Mouse (Mus musculus): ENCODE measurements around the gene Fam160b1. TPM values are rescaled to one million over a fixed set of nuclear protein-coding genes. Genes with fewer than 3 reads are reported as not detected.
A peak's percentile ranks its signal among the peaks of the same experiment; 100 is the strongest.

Fam160b1 gene
- total RNA-seq, 2 experiments from 2014 or later: 18.6 to 19.4 TPM

DNA sequence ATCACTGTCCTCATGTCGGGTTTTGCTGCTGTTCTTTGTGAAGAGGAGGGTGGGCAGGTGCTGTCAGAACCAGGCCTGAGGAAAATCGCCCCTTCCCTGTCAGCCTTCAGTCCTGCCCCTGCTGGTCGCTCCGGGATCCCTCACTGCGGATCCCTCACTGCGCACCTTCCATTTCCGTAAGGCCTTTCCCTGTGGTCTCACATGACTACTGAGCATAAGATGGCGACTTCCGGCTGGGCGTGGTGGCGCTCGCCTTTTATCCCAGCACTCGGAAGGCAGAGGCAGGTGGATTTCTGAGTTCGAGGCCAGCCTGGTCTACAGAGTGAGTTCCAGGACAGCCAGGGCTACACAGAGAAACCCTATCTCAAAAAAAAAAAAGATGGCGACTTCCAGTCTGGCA is 64.8 kb downstream of the Fam160b1 start:
- DNase-seq: no peak

DNA sequence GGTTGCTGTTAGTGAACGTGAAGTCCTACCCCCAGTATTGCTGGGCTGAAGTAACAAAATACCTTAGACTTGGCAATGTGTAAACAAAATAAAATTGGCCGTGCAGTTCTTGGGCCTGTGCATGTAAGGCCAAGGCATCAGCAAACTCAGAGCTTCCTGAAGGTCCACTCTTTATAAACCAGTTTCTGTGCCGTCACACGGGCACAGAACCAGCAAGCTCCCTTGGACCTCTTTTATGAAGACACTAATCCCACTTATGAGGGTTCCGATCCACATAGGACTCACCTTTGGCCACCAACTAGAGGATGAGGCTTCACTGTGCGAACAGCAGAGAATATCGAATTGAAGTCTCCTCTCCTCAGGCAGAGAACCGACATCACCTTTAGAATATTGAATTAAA is 66.4 kb downstream of the Fam160b1 start:
- no peak for DNase-seq

DNA sequence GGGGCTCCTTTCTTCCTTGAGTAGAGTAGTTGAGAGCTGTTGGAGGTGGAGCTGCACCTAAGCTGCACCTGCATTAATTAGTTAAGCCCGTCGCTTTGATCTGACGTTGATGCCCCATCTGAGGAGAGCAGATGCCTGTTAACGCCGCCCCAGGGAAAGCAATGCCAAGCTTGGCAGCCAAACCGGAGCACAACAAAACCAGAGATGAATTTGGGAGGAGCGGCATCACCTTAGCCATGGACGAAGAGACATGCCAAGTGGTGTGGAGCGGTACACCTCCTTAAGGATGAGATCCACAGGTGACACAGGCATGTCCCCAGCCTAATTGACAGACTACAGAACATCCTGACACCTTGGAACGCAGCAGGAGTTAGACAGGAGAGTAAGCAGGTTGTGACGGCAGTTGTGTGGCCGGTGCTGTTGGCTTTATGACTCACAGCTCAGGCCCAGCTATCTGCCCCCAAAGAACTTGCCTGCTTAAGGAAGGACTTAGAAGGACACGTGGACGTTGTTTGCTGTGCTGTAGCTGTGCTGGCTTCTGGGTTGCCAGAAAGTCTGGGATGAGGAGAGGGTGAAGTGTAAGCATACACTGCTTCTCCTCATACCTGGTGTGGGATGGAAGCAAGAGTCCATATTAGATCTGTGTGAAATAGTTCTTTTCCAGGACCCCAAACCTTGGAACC is 67.4 kb downstream of the Fam160b1 start:
- DNase-seq: no peak

DNA sequence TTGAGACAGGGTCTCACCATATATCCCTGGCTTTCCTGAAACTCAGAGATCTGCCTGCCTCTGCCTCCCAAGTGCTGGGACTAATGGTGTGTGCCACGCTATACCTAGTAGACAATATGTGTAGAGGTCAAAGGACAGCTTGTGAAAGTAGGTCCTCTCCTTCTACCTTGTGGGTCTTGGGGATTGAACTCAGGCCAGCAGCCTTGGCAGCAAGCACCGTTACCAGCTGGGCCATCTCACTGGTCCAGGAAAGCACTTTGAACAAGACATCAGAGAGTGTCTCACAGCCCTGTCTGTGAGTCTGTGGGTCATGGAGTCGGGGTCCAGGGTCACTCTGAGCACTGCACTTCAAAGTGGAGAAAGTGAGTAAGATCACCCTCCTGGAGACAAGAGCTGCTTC is 68.2 kb downstream of the Fam160b1 start:
- no peak for DNase-seq

GRCm38 (mm10) chr19:57429926-57430325 is 69.4 kb downstream of the Fam160b1 start:
- no peak for DNase-seq

DNA sequence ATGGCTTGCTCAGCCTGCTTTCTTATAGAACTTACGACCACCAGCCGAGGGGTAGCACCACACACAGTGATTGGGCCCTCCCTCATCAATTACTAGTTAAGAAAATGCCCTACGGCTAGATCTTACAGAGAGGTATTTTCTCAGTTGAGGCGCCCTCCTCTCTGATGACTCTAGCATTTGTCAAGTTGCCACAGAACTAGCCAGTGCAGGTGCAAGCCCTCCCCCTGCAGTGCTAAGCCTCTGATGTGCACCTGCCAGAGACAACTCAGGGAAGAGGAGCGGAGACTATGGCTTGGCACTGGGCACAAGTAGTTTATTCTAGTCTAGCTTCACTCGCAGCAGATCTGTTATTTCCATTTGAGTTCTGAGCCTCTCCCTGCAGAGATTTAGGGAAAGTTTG is 71.0 kb downstream of the Fam160b1 start:
- no peak for DNase-seq

- no peak for DNase-seq
Measured at GRCm38 (mm10) chr19:57434024-57434423, 73.5 kb downstream of the Fam160b1 start.

DNA sequence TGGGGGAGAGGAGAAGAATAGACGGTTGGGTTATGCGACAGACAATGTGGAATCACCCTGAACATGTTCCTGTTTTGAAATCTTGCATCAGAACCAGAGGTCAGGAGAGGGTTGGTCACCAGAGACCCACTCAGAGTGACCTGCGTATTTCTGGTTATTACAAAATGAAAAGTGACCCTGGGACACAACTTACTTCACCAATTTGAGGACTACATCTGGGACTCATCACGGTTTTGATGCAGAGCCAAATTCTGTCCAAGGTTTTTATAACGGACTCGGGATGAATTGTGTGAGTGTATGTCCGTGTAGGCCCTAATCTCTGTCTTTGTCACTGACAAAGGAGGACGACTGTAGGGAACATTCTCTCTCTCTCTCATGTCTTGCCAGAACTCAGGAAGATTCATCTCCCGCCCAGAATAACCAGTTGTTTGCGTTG is 76.1 kb downstream of the Fam160b1 start:
- peak; percentile 44 for DNase-seq

DNA sequence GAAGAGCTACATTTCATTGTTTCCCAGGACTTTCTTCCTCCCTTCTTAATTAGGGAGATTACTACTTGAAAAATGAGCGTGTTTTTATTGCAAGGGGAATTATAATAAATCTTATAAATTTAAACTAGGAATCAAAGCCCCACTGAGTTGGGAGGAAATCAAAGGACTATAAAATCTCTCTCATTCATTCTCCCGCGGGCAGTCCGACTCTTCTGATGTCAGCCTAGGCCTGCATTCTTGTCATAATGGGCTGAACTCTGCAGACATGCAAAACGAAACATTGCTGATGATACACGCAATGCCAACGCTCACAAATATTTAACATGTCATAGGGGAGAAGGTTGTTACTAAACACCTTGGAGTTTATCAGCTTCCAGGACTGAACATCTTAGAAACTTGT is 76.6 kb downstream of the Fam160b1 start:
- DNase-seq: no peak

Other genes with a start within 250 kb of the Fam160b1 start
- gene Ablim1, start 45.8 kb upstream of the Fam160b1 start, total RNA-seq (2021): 100 to 1,000 TPM; 312 to 353 TPM
- 1 to 10 TPM; 6.4 to 7.6 TPM for gene Trub1, start 92.2 kb downstream of the Fam160b1 start, total RNA-seq (2021)